Mouse (Mus musculus) lung, adult 18-20 months (tissue): ENCODE data around the gene Spg20.
A peak's percentile ranks its signal among the peaks of the same experiment; 100 is the strongest.

ENCODE experiments used
- DNase-seq, 2 experiments: peaks; one replicate each; pipeline ENCODE4 v3.0.0; 2022; ENCODE audit warnings: mixed read lengths in 2 of 2

The Spg20 gene

GRCm38 (mm10) chr3:55098990-55099389, 12.9 kb upstream of the Spg20 start:
- DNase-seq: no peak

- no peak for DNase-seq
These were observed 10.8 kb upstream of the Spg20 start for GRCm38 (mm10) chr3:55101092-55101491.

- no peak for DNase-seq
These were observed 6.4 kb upstream of the Spg20 start for GRCm38 (mm10) chr3:55105372-55106023.

DNA sequence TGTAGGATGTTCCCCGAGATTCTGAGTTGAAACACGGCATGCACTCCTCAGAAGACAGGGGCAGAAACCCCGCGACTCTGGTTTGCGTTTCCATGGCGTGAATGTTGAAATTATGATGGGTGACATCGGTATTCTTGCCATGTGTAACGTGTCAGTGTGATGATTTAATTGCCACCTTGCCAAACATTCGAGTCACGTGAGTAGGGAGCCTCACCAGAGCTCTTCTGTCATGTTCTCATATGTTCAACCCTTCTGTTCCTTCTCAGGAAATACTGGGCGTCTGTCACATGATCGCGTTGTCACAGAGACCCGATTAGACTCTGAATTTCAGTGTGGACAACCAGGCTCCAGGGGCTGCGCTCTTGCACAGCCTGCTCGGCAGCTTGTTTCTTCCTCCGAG, 5.9 kb upstream of the Spg20 start:
- DNase-seq: no peak

DNA sequence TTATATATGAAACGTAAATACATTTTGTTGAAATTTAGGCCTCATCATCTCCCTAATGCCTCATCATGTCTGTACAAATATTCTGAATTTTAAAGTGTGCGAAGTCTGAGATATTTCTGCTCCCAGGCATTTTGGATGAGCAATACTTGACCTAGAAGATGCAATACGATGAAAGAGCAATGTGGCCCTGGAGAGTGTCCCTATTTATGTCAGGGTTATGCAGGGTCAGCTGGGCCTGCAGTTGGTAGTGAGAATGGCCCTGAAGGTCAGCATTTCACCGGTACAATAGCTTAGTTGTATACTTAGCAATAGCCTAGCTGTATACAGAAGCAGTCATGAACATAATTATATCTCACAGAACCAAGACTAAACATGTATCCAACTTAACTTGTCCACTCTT, 2.8 kb upstream of the Spg20 start:
- DNase-seq: no peak

GRCm38 (mm10) chr3:55112710-55113415, 955 bp downstream of the Spg20 start:
- peak in 1 of 2 experiments; percentile 22 for DNase-seq

GRCm38 (mm10) chr3:55114313-55115065, 2.6 kb downstream of the Spg20 start:
- DNase-seq: peak; percentile 52 to 65

DNA sequence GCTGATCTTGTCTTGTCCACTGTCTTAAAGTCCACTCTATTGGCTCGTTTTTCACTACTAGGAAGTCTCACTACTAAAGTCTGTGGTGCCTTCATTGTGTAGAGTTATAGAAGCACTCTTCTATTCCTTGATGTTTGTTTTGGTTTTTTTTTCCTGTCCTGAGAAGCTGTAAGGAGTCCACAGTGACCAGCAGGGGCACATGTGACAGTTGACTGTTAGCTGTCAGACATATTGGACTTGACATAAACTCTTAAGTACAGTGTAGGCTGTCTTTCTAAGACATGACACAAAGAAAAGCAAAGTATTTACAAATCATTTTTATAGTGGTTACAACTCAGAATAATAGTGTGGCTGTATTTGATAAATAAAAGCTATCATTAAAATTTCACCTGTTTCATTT, 3.2 kb downstream of the Spg20 start:
- DNase-seq: no peak

DNA sequence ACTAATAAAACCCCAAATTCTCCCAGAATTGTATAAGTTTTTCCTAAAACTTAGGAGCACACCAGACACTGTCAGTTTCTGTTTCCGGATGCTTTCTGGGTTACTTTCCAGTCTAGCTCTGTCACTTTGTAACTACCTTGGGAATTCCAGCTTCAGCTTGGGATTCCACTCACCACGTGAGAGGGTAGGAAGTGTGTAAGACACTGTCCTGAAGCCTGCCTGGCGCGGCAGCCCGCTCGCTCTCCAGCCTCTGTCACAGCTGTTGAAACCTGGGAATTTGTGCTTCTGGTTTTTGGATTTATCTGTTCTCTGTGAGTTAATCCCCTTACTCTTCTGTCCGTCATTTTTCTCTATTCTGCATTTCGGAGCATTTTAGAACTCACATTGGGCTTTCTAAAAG, 4.1 kb downstream of the Spg20 start:
- no peak for DNase-seq

DNA sequence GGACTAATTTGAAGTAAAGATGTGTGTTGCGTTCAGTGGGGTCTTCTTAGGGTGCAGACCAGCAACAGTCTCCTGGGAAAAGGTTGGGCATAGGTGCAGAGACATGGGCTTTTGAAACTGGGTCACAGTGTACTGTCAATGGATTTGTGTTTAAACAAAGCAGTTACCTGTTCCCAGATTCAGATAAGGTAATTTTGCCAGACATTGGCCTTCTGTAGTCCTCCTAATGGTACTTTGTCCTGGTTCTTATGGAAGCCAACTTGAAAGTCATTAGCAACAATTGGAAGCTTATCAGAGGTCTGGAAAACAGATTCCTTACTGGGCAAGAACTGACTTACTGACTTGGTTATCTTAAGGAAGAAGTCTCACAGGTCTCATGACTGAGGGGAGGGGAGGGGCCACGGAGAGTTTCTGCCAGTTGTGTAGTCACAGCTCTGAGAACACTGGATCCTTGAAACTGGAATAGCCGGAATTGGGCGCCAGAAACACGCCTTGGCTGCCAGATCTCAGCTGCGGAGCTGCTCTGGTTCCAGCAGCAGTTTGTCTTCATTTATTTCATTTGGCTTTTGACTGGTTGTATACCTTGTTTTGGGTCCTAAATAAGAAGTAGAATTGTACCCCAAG, 7.5 kb downstream of the Spg20 start:
- peak; percentile 68 to 80 for DNase-seq

- no peak for DNase-seq
These were observed 10.5 kb downstream of the Spg20 start for GRCm38 (mm10) chr3:55122336-55122870.

- no peak for DNase-seq
These were observed 11.2 kb downstream of the Spg20 start for GRCm38 (mm10) chr3:55123064-55123463.

GRCm38 (mm10) chr3:55129181-55129692, 17.3 kb downstream of the Spg20 start:
- no peak for DNase-seq

- DNase-seq: no peak
These were observed 19.8 kb downstream of the Spg20 start for GRCm38 (mm10) chr3:55131576-55132233.

GRCm38 (mm10) chr3:55137039-55137438, 25.1 kb downstream of the Spg20 start, which contains the start of gene Ccdc169:
Gene Ccdc169, plus strand, starts transcription at chr3:55137339.
- DNase-seq: no peak

GRCm38 (mm10) chr3:55139837-55140236, 27.9 kb downstream of the Spg20 start:
- no peak for DNase-seq

DNA sequence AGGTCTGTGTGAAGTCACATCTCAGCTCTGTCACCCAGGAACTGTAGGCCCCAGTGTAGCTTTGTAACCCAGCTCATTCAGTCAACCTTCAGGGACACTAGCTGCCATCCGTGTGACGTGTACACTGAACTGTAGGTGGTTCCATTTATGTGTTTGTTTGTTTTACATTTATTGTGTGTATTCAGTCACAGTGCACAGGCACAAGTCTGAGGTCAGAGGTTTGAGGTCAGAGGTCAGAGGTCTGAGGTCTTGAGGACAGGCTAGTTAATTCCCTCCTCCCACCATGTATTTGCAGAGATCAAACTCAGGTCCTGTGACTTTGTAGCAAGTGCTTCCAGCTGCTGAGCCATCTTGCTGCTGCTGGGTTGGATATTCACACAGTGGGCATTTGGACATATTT, 29.5 kb downstream of the Spg20 start:
- DNase-seq: no peak

DNA sequence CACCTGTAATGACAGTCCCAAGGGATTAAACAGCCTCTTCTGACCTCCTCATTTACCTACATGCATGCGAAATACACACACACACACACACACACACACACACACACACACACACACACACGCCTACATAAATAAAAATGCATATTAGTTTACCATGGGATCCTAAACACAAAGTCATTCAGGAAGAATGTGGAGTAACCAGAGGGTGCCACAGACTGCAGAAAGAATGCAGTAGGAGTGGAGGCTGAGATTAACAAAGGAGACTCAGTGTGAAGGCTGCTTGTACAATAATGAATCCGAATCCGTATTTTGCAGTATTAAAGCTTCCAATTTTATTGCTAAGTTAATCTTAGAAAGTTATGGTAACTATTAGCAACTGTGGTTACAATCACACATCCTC, 33.0 kb downstream of the Spg20 start:
- DNase-seq: no peak

DNA sequence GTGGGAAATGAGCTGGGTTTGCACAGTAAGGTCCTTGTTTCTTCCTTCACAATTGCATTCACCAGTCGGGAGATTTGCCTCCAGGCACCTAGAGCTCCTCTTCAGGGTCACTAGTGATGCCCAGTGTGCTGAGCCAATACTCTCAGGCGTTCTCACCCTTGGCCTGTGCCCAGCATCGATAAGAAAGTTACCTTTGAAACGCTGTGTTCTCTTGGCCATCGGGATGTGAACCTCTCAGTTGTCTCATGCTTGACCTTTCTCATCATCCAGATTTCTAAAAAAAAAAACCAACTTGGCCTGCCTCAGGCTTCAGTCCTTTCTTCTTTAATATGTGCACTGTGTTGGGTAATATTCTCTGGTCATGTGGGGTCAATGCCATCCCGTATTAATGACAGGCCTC, 34.5 kb downstream of the Spg20 start:
- DNase-seq: no peak

DNA sequence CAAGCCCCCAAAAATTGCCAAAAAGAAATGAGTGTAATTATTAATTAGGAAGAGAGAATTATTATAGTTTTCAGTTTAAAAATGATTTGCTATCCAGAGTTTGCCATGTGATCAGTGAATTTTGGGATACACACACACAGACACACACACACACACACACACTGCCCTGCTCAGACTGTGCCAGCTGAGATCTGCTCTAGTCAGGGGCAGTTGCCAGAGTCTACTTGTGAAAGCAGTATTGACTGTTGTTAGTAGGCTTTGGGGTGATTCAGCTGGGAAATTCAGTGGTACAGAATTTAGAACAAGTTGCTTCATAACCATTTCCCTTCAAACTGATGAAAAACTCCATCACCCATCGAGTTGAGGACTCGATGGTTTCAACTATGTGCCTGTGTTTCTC, 35.2 kb downstream of the Spg20 start:
- no peak for DNase-seq

- DNase-seq: no peak
These were observed 36.2 kb downstream of the Spg20 start for GRCm38 (mm10) chr3:55148091-55148490.
